Mouse (Mus musculus): ENCODE measurements at regions not wholly inside any gene's neighbourhood (a gene's known extent, or its start where the extent isn't known, plus 50 kb on each side); places are given as distances from the start of the nearest gene placed in this dataset.

GRCm38 (mm10) chr6:147744081-147744480 lies 268.5 kb downstream of the Ccdc91 start:
- TF ChIP-seq POLR2A (IDR thresholded peaks at IDR 0.05; ENCODE audit: control insufficient read depth in 1 of 2, insufficient read depth in 1 of 2, low read depth in 1 of 2, low read length in 2 of 2, poor library complexity in 1 of 2) (no peak), E2F4 (IDR thresholded peaks at IDR 0.05; ENCODE audit: borderline replicate concordance, low read depth, low read length) (no peak), ZMIZ1 (IDR thresholded peaks at IDR 0.05; ENCODE audit: low read depth, low read length) (no peak), RAD21 (IDR thresholded peaks at IDR 0.05; ENCODE audit: low read depth, low read length) (no peak), GATA1 (IDR thresholded peaks at IDR 0.05; ENCODE audit: low read depth, low read length) (no peak), EP300 (IDR thresholded peaks at IDR 0.05; ENCODE audit: low read depth in 1 of 2, low read length in 2 of 2) (no peak), CTCF (IDR thresholded peaks at IDR 0.05 in 2 of 3, conservative IDR thresholded peaks at IDR 0.05 in 1 of 3; ENCODE audit: control insufficient read depth in 1 of 3, insufficient read depth in 1 of 3, low read depth in 2 of 3, low read length in 3 of 3, poor library complexity in 1 of 3, severe bottlenecking in 1 of 3) (no peak), POLR2AphosphoS2 (IDR thresholded peaks at IDR 0.05; ENCODE audit: low read length) (no peak), HCFC1 (IDR thresholded peaks at IDR 0.05; ENCODE audit: low read depth, low read length) (no peak), MXI1 (IDR thresholded peaks at IDR 0.05; ENCODE audit: low read depth, low read length) (no peak)
